Mouse (Mus musculus) testis, adult 2 months (tissue): ENCODE measurements at regions not wholly inside any gene's neighbourhood (a gene's known extent, or its start where the extent isn't known, plus 50 kb on each side); places are given as distances from the start of the nearest gene placed in this dataset.

ENCODE experiments used
- CTCF ChIP-seq: fragments of 200-500 bp; IDR thresholded peaks from 2 replicates; pipeline ENCODE4 v1.5.1; 2012; ENCODE audit warnings: low read depth, mild to moderate bottlenecking, inconsistent platforms, low read length, moderate library complexity; ENCODE audit not compliant: control insufficient read depth, insufficient read depth, insufficient replicate concordance
- POLR2A ChIP-seq: fragments of 200-500 bp; IDR thresholded peaks from 2 replicates; pipeline ENCODE4 v1.6.1; 2012; ENCODE audit warnings: low read depth, mild to moderate bottlenecking, inconsistent platforms, low read length, moderate library complexity; ENCODE audit not compliant: control insufficient read depth

DNA sequence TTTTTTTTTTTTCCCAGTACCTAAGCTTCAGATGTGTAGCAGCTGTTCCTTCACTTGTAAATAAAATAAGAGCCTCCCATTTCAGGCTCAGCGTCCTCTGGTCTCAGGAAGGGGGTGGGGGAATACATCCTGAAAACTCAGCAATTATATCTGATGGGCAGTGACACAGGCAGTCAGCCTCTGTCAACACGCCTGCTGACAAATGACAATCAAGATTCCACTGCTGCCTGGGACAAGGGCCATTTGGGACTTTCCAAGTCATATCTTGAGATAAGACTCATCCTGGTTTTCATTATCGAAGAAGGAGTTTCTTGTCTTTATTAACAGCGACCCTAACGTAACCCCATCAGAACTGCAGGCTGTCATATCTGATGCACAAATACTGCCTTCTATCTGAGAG, 187.9 kb upstream of the Pum3 start:
- TF ChIP-seq CTCF (no peak), POLR2A (no peak)
